Mouse (Mus musculus): ENCODE data around the gene Btnl9. TPM values are rescaled to one million over a fixed set of nuclear protein-coding genes. Genes with fewer than 3 reads are reported as not detected.

Gene Btnl9
- 0.21 and 0.44 TPM in 2 replicates for polyA plus RNA-seq (2012; rRNA removed)

DNA sequence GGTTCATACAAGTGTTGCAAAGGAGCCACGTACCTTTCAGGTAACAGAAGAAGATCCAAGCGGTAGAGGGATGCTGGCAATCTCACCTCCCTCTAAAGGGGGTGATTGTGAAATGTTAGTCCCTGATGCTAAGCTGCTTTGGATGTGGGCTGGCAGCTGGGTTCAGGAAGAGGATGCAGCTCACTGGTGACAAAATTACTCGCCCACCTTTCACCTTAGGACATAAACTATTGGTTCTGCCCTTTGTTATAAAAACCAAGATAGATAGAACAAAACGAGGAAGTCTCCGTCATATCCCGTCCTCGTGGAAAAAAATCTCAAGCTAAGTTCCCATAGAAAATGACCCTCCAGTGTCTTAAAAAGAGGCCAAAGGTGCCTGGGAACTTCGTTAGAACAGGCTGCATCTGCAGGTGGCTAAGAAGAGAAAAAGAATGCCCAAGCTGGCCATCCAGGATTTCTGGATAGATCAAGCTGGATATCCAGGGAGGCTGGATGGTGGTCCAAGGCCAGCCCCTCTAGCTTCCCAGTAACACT is at the start of gene Btnl9:
Gene Btnl9, minus strand, starts transcription at position 205 of the 534 bp plus-strand sequence.

DNA sequence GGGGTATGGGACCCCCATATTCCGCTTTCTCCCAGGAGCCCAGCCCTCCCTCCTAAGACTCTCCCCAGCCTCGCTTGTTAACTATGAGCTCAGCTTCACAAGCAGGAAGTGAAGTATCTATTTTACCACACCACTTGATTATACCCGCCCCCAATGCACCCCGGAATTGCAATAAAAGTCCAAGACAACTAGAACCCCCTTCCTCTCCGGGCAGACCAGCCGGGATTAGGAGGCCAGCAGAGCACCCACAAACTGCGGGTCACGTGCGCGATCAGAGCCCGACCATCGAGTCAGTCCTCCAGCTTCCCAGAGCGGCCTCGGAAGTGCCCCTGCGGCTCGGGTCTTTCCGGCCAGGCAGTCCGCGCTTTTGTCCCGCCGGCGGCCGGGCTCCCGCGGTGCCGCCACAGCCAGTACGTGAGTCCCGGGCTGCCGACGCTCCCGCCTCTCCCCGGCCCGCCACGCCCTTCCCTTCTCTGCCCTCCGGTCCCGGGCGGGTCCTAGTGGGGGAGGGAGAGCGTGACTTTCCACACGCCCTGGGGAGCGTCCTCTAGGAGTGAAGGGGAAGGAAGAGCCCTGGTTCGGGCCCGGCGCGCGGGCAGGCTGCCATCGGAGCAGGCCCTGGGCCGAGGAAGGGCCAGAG is 16.3 kb upstream of the Btnl9 start, which contains the start of gene Zfp62:
Gene Zfp62, plus strand, starts transcription at position 164 of the 640 bp plus-strand sequence.

DNA sequence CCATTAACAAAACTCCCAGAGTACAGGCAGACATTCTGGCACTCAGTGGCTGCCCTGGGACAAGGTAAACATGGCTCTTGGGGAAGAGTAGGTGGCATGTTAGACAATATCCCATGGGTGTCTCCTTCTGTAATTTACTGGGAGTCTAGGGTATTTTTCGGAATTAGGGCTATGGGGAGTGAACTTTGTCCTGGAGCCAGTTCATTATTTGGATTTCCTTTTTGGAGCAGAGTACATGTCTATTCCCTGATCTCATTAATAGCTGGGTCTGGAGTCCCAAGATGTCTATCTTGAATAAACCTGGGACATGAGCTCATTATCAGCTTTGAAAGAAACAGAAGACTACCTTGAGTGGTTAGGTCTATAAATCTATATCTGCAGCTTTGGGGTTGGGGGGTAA is 32.9 kb downstream of the Btnl9 start, which contains the start of gene Olfr1394:
Gene Olfr1394, plus strand, starts transcription at position 301 of the 400 bp plus-strand sequence.

DNA sequence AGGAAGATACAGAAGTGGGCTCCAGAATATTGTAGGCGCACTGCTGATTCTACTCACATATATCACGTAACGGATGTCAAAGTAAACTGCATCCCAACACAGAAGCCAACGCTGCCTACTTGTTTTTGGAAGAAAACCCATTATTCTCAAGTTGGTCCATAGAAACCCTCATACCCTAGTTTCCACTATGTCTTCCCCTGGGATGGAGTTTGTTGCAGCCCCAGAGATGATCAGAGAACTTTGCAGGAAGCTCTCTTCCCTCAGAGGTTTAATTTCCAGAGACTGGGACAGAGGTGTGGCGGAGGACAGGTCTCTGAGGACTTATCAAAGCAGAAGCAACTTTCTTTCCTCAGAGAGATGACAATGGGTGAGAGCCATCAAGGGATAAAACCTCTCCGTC is 45.0 kb downstream of the Btnl9 start, which contains the start of gene Olfr1395:
Gene Olfr1395, plus strand, starts transcription at position 301 of the 400 bp plus-strand sequence.

Other genes with a start within 250 kb of the Btnl9 start
- 0.58 and 1.1 TPM in 2 replicates for gene Psme2b, start 241.0 kb downstream of the Btnl9 start, polyA plus RNA-seq (2012; rRNA removed)
- gene Olfr56, start 208.3 kb downstream of the Btnl9 start, polyA plus RNA-seq (2012; rRNA removed): 0.02 and 0.06 TPM in 2 replicates
- gene 9930111J21Rik1, start 207.8 kb downstream of the Btnl9 start, polyA plus RNA-seq (2012; rRNA removed): 0.18 and 0.27 TPM in 2 replicates
- gene Gm12185, start 194.9 kb downstream of the Btnl9 start, polyA plus RNA-seq (2012; rRNA removed): not detected in 2 replicates
- gene Tgtp1, start 193.0 kb downstream of the Btnl9 start, polyA plus RNA-seq (2012; rRNA removed): not detected in 2 replicates
- 0.10 and 0.29 TPM in 2 replicates for gene 9930111J21Rik2, start 135.9 kb downstream of the Btnl9 start, polyA plus RNA-seq (2012; rRNA removed)
- gene Tgtp2, start 123.0 kb downstream of the Btnl9 start, polyA plus RNA-seq (2012; rRNA removed): not detected in 2 replicates
- 0.55 and 0.89 TPM in 2 replicates for gene Ifi47, start 110.6 kb downstream of the Btnl9 start, polyA plus RNA-seq (2012; rRNA removed)
- not detected in 2 replicates for gene Olfr1396, start 72.3 kb downstream of the Btnl9 start, polyA plus RNA-seq (2012; rRNA removed)
- gene Olfr1395, start 44.9 kb downstream of the Btnl9 start, polyA plus RNA-seq (2012; rRNA removed): not detected in 2 replicates
- gene Olfr1394, start 32.8 kb downstream of the Btnl9 start, polyA plus RNA-seq (2012; rRNA removed): not detected in 2 replicates
- 34.9 and 45.0 TPM in 2 replicates for gene Zfp62, start 16.1 kb upstream of the Btnl9 start, polyA plus RNA-seq (2012; rRNA removed)
- 43.1 and 45.5 TPM in 2 replicates for gene Mgat1, start 57.0 kb upstream of the Btnl9 start, polyA plus RNA-seq (2012; rRNA removed)
- 0.06 and 0.17 TPM in 2 replicates for gene Olfr1393, start 91.1 kb upstream of the Btnl9 start, polyA plus RNA-seq (2012; rRNA removed)
- gene Olfr1392, start 98.1 kb upstream of the Btnl9 start, polyA plus RNA-seq (2012; rRNA removed): 0.05 and 0.20 TPM in 2 replicates
- gene Olfr10, start 117.6 kb upstream of the Btnl9 start, polyA plus RNA-seq (2012; rRNA removed): not detected in 2 replicates
- not detected in 2 replicates for gene Olfr1391, start 135.6 kb upstream of the Btnl9 start, polyA plus RNA-seq (2012; rRNA removed)
- gene Olfr1390, start 148.0 kb upstream of the Btnl9 start, polyA plus RNA-seq (2012; rRNA removed): not detected in 2 replicates
- gene Olfr1389, start 235.9 kb upstream of the Btnl9 start, polyA plus RNA-seq (2012; rRNA removed): not detected in 2 replicates
- gene Olfr1388, start 249.5 kb upstream of the Btnl9 start, polyA plus RNA-seq (2012; rRNA removed): 0.09 and 0.13 TPM in 2 replicates